Mouse (Mus musculus) C2C12 (cell line): ENCODE measurements around the gene Tasp1.
"Not testable (repeated sequence)": the region's sequence is repeated elsewhere in the genome, so short reads cannot be mapped to it uniquely, and the experiment has no call there.

Experiments
- CTCF ChIP-seq: IDR thresholded peaks from one replicate; pipeline ENCODE4 v1.5.1; 2011; ENCODE audit not compliant: control insufficient read depth, insufficient read depth, insufficient read length
- MYOG ChIP-seq: IDR thresholded peaks from one replicate; pipeline ENCODE4 v1.6.1; 2011; ENCODE audit not compliant: control insufficient read depth, insufficient read length; ENCODE audit errors: extremely low read depth

DNA sequence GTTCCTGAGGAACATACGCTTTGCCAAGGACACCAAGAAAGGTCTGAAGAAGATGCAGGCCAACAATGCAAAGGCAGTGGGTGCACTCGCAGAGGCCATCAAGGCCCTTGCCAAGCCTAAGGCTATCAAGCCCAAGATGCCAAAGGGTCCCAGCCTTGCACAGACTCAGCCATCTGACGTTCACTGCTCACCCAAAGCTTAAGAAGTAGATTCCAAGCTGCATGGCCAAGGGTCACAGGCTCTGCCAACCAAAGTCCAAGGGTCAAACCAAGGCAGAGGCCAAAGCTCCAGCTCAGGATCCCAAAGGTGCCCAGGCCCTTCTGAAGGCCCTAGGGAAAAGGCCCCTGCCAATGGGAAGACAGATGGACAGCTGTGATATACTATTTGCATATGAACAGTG, 203.2 kb downstream of the Tasp1 start:
- TF ChIP-seq CTCF, MYOG: not testable (repeated sequence)
